Mouse (Mus musculus): Measurements from ENCODE around the gene Syce1l.
A peak's percentile ranks its signal among the peaks of the same experiment; 100 is the strongest.

DNA sequence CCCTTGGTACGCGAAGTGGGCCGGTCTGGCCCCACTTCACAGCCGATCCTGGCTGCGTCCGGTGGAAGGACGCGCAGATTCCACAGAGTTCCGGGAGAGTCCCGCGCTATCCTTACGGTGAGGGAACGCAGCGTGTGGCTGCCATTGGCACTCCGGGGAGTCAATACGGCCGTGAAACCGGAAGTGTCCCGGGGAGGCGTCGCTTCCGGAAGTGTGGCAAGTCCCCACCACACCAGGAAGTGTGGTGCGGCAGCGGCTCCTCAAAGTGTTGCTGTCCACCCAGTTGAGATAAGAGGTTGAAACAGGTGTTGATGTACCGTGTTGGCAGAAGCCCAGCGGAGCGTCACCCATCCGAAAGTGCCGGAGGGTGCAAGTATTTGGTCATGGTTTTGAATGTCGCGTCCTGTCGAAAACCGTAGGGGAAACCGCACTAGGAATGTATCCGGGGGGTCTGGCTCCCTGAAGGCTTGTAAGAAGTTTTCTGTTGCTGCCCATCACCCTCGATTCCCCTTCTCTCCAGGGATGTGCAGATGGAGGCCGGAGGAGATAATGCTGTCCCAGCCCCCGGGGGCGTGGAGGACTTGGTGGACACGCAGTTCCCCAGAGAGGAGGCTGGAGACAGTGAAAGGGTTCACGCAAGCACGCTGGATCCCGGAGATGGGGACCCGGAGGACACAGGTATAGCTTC, 7.3 kb upstream of the Syce1l start:
- TF ChIP-seq CTCF (IDR thresholded peaks at IDR 0.05; ENCODE audit: borderline replicate concordance, extremely low read depth, insufficient read depth, insufficient read length): no peak
- peak; percentile 36; the same call in 1 of the 2 replicates for TF ChIP-seq POLR2A (IDR thresholded peaks at IDR 0.05; ENCODE audit: borderline replicate concordance, extremely low read depth, insufficient read depth, insufficient read length, poor library complexity, severe bottlenecking)

All from brain, embryonic 14.5 days (tissue).